Mouse (Mus musculus) ovary, postnatal 10 days (tissue): ENCODE data around the gene Trim14.

ENCODE experiments used
- DNase-seq: peaks from one replicate; pipeline ENCODE4 v3.0.0; 2022; ENCODE audit warnings: low spot score

Gene Trim14

DNA sequence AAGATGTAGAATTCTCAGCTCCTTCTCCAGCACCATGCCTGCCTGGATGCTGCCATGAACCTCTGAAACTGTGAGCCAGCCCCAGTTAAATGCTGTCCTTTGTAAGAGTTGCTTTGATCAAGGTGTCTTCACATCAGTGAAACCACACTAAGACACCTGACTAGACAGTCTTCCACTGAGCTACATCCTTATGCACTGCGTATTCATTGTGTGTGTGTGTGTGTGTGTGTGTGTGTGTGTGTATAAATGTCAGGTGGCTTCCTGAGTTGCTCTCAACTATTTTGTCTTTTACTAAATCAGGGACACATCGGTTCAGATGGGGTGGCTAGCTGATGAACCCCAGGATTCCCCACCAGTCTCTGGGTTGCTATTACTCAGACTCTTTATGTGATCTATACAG lies 56.9 kb downstream of the Trim14 start:
- no peak for DNase-seq

DNA sequence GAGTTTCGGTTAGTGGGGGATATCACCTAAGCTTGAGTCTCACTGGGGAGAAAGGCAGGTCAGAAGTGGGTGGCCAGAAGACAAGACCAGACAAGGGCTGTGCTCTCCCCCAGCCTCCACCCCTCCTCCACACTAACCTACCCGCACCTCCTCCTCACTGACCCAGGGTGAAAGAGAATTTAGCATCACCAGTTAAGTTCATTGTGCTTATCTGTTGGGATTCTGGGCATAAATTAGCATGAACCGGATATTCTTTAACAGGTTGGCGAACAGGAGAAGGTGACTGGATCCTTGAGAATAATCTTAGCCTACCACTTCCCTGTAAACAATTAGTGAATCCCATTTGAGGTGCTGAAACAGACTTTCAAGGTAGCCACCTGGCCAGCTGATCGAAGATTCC lies 60.8 kb downstream of the Trim14 start:
- no peak for DNase-seq

DNA sequence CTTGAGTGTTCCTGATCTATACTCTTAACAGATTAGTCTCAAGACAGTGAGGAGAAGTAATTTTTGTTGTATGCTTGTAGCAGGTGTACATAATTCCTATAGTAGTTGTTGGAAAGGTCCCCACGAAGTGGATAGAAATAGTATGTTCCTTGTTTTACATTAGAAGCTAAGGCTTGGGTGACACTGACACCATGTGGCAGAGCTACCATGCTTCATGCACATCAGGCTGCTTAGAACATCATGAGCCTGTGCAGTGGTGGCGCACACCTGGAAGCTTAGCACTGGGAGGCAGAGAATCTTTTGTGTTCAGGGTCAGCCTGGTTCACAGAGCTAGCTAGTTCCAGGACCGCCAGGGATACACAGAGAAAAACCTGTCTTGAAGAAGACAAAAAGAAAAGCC lies 70.2 kb downstream of the Trim14 start:
- DNase-seq = no peak

DNA sequence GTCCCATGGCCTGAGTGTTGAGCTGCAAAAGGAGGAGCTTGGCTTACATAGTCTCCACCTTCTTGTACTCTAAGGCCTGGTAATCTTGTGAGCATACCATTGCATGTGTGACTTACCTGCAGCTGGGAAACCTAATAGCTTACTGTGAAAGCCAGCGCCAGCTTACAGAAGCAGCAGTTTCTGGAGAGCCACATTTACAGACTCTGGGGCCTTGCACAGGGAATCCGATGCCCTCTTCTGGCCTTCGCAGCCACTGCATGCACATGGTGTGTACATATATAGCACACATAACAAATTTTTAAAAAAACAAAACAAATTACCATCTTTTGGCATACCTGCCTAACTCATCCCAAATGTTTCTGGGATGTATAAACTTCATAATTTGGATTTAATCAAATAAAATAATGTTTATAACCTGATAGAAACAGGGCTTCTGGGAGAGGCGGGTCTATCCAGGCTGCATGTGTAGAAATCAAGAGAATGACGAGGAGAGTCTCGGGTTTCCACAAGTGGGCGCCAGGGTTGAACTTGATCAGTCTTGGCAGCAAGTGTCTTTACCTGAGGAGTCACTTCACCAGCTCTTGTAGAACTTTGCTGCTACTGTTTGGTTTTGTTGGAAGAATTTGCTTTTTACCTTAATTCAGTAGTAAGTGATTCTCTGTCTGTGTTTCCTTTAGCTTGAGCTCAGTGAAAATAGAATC lies 72.7 kb downstream of the Trim14 start:
- DNase-seq = no peak

DNA sequence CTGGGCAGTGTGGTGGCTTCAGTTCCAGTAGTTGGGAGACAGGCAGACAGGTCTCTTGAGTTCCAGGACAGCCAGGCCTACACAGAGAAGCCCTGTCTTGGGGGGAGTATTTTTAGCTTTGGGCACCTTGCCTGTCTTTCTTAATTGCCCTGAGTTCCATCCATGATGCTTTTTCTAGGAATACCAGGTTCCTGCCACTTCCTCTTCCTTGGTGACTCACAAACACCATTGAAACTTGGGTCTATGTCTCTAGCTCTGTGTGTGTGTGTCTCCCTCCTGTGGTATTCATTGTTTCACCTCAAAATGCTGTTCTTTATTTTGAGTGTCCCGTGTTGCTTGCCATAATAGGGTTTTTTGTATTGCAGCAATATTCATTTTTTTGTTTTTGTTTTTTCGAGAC lies 77.5 kb downstream of the Trim14 start:
- no peak for DNase-seq

DNA sequence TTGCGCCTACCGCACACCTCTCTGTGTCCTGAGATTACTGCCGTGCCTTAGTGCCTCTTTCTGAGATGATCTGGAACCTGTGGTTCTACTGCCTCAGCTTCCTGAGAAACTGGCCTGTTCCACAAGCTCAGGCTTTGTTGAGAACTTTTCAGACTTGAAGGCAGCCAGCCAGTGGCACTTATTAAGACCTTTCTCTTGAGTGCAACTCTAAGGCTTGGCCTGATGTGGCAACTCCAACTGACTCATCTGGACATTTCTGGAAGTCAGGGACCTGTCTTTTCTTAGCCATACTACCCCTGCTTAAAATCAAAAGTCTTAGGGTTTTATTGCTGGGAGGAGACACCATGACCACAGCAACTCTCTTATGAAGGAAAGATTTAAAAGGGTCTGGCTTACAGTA lies 78.8 kb downstream of the Trim14 start:
- DNase-seq = no peak

DNA sequence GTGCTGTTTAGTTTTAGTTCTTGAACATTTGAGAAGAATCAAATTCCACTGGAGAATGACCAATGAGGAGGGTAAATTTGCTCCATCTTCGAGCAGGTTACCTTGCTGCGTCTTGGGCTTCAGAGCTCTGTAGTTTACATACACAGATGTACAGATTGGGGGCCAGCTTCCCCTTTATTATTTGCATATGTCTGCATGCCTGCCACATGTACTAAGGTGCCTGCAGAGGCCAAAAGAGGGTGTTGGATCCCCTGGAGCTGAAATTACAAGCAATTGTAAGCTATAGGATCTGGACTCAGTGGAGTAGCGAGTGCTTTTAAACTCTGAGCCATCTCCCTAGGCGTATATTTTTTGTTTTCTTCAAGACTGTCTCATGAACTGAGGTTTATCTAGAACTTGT lies 79.2 kb downstream of the Trim14 start:
- no peak for DNase-seq

DNA sequence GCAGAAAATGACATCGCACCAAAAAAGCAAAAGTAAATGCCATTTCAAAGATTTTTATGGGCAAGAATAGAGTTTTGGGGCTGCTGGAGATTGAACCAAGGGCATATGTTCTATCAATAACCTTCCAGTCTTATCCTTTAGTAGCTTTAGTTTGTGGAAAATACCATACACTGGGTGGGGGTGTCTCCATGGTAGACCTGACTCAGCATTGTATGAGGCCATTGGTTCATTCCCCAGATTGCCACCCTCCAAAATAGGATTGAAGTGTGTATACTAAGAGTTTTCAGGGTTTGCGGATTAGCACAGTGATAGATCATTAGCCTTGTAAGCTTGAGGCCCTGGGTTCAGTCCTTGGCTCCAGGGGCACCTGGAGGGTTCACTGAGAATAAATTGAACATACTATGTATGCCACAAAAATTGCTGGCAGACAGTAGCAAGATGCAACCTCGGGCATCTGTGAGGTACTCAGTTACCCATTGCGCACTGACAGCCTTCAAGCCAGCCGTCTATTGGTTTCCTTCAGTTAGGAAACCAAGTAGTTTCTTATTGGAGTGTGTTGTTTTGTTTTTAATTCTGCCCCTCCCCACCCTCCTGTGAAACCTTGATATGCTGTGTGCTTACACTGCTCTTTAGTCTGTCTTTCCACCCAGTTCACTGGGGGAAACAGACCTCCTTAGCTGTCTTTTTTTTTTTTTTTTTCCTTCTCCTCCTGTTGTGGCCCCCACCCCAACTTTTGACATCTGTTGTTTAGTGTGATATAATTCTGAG lies 81.7 kb downstream of the Trim14 start:
- DNase-seq = no peak

DNA sequence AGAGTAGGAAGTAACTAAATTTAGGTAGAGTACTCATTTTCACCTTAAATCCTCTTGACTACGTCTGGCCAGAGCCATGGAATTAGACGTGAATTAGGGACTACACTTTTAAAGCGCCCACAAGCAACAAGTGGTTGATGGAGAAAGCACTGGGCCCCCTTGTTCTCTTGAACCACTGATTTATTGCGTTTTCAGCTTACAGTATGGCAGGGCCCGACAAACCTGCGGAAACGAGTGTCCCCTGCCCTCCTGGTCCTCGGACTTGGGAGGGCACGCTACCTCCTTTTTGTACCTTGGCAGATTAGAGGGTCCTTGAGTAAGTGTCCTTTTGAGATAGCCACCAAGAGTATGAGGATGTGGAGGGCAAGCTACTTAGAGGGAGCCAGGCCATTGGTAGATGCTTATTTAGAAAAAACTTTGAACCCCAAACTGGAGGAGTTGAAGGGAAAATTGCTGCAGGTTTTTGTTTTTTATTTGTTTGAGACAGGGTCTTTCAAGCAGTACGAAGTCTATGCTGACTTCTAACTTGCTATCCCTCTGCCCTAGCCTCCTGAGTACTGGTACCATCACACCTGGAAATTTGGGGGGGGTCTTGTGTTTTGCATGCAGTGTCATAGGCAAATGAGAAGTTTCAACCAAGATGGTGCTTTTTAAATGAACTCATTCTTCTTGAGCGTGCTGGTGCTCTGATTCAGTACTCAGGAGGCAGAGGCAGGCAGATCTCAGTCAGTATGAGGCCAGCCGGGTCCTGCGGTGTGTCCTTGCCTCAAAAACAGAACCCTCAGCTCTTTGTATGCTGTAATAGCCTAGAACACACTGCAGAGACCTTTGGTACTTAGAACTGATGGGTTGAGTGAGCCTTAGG lies 82.9 kb downstream of the Trim14 start:
- DNase-seq = no peak

DNA sequence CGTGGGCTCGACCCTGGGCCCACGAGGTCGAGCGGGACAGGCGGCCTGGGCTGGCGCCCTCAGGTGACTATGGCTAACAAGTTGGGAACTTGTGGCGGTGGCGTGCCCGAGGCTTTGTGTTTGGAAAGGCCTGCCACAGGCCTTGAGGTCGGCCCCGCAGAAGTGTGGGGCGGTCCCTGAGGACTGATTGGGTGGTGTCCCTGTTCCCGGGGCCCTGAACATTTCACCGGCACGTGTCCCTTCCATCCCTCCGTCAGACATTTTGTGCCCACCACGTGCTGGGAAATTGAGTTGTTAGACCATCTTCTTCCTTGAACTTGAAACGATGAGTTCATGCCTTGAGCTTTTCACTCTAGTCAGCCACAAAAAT lies 83.5 kb downstream of the Trim14 start:
- DNase-seq = peak; percentile 25

DNA sequence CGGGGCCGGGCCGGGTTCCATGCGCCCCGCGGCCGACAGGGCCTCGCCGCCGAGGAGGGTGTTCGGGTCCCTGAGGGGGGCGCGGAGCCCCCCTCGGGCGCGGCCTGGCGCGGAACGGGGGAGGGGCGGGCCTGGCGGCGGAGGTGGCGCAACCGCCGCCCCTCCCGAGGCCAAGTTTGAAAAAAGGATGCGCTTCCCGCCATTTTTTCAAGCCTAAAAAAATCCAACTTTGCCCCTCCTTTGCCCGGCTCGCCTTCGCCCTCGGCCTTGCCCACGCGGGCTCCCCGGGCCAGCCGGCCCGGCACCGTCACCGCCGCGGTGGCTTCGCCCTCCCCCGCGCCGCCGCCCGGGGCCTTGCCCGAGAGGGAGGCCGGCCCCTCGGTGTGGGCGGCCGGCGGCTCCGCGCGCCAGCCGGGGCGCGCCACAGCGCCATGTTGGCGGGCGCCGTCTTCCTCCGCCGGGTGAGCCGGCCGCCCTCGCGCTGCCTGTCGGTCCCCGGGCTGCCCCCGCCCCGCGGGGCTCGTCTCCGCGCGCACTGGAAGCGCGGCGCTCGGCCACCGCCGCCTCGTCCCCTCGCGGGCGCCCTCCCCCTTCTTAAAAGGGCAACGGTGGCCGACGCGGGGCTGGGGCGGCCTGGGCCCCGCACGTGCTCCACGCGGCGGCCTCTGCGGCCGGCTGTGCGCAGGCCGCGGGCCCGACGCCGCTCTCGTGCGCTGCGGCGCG lies 84.0 kb downstream of the Trim14 start:
- DNase-seq = peak; percentile 65

DNA sequence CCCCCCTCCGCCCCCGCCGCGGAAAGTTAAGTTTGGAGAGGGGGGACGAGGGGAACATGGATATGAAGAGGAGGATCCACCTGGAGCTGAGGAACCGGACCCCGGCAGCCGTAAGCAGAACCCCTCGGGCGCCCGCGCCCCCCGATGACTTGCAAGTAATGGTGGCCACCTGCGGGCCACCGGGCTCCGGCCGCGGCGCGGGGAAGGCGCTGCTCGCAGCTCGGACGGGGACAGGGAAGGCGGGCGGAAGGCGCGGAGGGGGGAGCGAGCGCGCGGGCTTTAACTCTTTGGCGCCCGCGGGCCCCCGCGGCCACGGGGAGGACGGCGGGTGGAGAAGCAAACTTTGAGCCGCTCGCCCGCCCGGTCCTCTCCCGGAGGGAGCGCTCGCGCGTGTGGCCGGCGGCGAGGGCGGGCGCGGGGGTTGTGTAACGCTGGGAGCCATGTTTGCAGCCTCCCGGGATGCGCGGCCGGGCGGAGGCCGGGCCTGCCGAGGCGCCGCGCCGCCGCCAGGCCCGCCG lies 84.6 kb downstream of the Trim14 start:
- DNase-seq = peak; percentile 60

DNA sequence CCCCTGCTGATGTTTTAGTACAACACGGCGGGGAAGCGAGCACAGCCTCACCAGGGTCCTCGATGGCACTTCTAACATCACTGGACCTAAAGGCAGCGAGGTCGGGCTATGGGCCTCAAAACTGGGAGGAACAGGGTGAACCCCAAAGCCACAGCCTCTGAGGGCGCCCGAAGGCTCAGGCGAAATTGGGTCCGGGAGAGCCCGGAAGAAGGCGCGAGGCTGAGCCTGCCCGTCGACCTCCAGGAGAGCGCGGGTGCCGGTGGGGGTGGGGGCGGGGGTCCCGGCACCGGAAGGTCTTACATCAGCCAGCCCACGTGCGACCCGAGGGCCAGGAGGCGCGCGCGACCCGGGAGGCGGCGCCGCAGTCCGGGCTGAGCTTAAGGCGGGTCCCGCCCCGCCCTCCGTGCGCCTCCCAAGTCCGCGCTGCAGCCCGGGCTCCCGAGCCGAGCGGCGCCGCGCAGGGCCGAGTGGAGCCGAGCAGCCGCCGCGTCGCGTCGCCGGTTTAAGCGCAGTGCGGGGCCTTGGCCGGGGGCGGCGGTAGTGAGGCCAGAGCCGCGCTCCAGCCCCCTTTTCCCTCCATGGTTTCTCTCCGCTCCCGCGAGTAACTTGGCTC lies 85.3 kb downstream of the Trim14 start, which contains the start of gene Anp32b:
TSS of gene Anp32b (plus strand) at position 384 of the 613 bp plus-strand sequence.
- peak; percentile 87 for DNase-seq

DNA sequence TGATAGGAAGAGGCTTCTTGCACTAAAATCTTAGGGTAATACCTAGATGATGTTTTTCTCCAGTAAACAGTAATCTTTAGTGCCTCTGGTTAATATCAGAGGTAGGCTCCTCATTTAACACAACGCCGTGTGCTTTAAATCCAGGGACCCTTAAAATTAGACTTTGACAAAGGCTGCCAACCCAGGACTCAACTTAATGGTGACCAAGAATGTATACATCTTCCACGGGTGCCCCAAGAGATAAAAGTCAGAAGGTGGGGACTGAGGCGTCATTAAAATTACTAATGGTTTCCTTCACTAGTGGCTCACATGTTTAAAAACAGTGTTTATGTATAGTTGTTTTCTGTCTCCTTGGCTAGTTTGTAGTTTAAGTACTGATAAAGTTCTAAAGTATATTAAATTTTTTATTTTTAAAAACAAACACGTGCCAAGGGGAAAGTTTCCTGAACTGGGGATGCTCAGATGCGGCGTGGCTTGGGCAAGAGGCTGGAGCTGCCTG lies 85.9 kb downstream of the Trim14 start:
- no peak for DNase-seq

DNA sequence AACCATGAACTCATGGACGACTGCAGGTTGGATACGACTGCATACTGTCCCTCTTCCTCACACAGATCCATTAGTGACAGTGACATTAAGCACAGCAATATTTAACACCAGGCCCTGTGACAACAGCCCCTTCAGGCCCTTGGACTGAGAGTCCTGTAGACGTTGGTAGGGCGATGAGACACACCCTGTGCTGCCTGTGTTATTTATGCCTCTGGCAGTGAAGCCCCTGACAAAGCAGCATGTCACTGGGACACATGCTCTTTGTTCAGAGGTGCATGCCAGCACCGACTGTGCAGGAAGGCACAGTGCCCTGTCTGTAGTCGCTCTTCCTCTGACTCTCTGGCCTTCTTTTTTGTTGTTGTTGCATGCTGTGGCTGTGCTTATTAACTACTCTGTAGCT lies 87.1 kb downstream of the Trim14 start:
- DNase-seq = no peak

DNA sequence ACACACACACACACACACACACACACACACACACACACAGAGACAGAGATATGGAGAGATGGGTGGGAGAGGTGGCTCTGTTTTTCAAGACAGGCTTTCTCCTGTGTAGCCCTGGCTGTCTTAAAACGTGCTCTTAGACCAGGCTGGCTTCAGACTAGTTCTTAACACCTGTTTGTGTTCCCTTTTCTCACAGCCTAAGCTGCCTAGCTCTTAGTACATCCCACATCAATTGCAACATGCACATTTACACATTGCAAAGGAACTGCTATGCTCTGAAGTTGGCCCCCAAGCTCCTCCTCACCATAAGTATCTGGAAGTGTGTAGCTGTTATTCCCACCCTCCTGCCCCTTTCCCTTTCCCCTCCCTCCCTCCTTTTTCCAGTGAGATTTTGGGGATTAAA lies 88.5 kb downstream of the Trim14 start:
- no peak for DNase-seq

DNA sequence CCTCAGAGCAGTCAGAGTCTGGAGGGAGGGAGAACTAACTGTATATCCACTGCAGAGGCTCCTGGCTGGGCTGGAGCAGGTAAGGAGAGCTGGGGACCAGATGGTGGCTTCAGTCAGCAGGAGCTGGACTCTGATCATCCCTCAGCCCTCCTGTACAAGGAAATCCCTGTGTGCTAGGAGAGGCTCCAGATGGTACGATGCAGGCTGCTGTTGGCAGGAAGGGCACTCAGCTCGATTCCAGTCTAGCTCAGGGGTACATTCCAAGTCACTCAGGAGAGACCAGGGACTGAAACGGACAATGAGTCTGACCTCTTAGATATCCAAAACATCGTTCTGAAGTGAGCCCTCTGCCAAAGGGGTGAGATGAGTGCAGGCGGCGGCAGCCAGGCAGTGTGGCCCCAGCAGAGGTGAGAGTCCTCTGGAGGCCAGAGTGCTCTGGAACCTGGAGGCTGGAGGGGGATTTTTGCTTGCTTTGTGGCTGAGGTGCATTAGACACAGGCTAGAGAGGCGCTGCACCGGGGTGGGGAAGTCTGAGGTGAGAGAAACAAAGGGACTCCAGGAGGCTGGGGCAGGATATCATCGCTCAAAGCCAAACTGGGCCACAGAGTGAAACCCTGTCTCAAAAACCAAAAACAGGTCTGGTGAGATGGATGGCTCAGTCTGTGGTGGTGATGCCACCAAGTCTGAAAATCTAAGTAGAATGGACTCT lies 90.5 kb downstream of the Trim14 start:
- DNase-seq = no peak
